Mouse (Mus musculus) right cerebral cortex, postnatal 14 days (tissue): ENCODE measurements around the gene Trim14.
A peak's percentile ranks its signal among the peaks of the same experiment; 100 is the strongest.

ENCODE experiments used
- DNase-seq: peaks from one replicate; pipeline ENCODE4 v3.0.0; 2022

The Trim14 gene

DNA sequence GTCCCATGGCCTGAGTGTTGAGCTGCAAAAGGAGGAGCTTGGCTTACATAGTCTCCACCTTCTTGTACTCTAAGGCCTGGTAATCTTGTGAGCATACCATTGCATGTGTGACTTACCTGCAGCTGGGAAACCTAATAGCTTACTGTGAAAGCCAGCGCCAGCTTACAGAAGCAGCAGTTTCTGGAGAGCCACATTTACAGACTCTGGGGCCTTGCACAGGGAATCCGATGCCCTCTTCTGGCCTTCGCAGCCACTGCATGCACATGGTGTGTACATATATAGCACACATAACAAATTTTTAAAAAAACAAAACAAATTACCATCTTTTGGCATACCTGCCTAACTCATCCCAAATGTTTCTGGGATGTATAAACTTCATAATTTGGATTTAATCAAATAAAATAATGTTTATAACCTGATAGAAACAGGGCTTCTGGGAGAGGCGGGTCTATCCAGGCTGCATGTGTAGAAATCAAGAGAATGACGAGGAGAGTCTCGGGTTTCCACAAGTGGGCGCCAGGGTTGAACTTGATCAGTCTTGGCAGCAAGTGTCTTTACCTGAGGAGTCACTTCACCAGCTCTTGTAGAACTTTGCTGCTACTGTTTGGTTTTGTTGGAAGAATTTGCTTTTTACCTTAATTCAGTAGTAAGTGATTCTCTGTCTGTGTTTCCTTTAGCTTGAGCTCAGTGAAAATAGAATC lies 72.7 kb downstream of the Trim14 start:
- DNase-seq = peak; percentile 55

DNA sequence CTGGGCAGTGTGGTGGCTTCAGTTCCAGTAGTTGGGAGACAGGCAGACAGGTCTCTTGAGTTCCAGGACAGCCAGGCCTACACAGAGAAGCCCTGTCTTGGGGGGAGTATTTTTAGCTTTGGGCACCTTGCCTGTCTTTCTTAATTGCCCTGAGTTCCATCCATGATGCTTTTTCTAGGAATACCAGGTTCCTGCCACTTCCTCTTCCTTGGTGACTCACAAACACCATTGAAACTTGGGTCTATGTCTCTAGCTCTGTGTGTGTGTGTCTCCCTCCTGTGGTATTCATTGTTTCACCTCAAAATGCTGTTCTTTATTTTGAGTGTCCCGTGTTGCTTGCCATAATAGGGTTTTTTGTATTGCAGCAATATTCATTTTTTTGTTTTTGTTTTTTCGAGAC lies 77.5 kb downstream of the Trim14 start:
- DNase-seq = no peak

DNA sequence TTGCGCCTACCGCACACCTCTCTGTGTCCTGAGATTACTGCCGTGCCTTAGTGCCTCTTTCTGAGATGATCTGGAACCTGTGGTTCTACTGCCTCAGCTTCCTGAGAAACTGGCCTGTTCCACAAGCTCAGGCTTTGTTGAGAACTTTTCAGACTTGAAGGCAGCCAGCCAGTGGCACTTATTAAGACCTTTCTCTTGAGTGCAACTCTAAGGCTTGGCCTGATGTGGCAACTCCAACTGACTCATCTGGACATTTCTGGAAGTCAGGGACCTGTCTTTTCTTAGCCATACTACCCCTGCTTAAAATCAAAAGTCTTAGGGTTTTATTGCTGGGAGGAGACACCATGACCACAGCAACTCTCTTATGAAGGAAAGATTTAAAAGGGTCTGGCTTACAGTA lies 78.8 kb downstream of the Trim14 start:
- DNase-seq = no peak

DNA sequence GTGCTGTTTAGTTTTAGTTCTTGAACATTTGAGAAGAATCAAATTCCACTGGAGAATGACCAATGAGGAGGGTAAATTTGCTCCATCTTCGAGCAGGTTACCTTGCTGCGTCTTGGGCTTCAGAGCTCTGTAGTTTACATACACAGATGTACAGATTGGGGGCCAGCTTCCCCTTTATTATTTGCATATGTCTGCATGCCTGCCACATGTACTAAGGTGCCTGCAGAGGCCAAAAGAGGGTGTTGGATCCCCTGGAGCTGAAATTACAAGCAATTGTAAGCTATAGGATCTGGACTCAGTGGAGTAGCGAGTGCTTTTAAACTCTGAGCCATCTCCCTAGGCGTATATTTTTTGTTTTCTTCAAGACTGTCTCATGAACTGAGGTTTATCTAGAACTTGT lies 79.2 kb downstream of the Trim14 start:
- DNase-seq = no peak

DNA sequence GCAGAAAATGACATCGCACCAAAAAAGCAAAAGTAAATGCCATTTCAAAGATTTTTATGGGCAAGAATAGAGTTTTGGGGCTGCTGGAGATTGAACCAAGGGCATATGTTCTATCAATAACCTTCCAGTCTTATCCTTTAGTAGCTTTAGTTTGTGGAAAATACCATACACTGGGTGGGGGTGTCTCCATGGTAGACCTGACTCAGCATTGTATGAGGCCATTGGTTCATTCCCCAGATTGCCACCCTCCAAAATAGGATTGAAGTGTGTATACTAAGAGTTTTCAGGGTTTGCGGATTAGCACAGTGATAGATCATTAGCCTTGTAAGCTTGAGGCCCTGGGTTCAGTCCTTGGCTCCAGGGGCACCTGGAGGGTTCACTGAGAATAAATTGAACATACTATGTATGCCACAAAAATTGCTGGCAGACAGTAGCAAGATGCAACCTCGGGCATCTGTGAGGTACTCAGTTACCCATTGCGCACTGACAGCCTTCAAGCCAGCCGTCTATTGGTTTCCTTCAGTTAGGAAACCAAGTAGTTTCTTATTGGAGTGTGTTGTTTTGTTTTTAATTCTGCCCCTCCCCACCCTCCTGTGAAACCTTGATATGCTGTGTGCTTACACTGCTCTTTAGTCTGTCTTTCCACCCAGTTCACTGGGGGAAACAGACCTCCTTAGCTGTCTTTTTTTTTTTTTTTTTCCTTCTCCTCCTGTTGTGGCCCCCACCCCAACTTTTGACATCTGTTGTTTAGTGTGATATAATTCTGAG lies 81.7 kb downstream of the Trim14 start:
- DNase-seq = no peak

DNA sequence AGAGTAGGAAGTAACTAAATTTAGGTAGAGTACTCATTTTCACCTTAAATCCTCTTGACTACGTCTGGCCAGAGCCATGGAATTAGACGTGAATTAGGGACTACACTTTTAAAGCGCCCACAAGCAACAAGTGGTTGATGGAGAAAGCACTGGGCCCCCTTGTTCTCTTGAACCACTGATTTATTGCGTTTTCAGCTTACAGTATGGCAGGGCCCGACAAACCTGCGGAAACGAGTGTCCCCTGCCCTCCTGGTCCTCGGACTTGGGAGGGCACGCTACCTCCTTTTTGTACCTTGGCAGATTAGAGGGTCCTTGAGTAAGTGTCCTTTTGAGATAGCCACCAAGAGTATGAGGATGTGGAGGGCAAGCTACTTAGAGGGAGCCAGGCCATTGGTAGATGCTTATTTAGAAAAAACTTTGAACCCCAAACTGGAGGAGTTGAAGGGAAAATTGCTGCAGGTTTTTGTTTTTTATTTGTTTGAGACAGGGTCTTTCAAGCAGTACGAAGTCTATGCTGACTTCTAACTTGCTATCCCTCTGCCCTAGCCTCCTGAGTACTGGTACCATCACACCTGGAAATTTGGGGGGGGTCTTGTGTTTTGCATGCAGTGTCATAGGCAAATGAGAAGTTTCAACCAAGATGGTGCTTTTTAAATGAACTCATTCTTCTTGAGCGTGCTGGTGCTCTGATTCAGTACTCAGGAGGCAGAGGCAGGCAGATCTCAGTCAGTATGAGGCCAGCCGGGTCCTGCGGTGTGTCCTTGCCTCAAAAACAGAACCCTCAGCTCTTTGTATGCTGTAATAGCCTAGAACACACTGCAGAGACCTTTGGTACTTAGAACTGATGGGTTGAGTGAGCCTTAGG lies 82.9 kb downstream of the Trim14 start:
- DNase-seq = no peak

DNA sequence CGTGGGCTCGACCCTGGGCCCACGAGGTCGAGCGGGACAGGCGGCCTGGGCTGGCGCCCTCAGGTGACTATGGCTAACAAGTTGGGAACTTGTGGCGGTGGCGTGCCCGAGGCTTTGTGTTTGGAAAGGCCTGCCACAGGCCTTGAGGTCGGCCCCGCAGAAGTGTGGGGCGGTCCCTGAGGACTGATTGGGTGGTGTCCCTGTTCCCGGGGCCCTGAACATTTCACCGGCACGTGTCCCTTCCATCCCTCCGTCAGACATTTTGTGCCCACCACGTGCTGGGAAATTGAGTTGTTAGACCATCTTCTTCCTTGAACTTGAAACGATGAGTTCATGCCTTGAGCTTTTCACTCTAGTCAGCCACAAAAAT lies 83.5 kb downstream of the Trim14 start:
- DNase-seq = peak; percentile 53

DNA sequence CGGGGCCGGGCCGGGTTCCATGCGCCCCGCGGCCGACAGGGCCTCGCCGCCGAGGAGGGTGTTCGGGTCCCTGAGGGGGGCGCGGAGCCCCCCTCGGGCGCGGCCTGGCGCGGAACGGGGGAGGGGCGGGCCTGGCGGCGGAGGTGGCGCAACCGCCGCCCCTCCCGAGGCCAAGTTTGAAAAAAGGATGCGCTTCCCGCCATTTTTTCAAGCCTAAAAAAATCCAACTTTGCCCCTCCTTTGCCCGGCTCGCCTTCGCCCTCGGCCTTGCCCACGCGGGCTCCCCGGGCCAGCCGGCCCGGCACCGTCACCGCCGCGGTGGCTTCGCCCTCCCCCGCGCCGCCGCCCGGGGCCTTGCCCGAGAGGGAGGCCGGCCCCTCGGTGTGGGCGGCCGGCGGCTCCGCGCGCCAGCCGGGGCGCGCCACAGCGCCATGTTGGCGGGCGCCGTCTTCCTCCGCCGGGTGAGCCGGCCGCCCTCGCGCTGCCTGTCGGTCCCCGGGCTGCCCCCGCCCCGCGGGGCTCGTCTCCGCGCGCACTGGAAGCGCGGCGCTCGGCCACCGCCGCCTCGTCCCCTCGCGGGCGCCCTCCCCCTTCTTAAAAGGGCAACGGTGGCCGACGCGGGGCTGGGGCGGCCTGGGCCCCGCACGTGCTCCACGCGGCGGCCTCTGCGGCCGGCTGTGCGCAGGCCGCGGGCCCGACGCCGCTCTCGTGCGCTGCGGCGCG lies 84.0 kb downstream of the Trim14 start:
- peak; percentile 75 for DNase-seq

DNA sequence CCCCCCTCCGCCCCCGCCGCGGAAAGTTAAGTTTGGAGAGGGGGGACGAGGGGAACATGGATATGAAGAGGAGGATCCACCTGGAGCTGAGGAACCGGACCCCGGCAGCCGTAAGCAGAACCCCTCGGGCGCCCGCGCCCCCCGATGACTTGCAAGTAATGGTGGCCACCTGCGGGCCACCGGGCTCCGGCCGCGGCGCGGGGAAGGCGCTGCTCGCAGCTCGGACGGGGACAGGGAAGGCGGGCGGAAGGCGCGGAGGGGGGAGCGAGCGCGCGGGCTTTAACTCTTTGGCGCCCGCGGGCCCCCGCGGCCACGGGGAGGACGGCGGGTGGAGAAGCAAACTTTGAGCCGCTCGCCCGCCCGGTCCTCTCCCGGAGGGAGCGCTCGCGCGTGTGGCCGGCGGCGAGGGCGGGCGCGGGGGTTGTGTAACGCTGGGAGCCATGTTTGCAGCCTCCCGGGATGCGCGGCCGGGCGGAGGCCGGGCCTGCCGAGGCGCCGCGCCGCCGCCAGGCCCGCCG lies 84.6 kb downstream of the Trim14 start:
- DNase-seq = peak; percentile 62

DNA sequence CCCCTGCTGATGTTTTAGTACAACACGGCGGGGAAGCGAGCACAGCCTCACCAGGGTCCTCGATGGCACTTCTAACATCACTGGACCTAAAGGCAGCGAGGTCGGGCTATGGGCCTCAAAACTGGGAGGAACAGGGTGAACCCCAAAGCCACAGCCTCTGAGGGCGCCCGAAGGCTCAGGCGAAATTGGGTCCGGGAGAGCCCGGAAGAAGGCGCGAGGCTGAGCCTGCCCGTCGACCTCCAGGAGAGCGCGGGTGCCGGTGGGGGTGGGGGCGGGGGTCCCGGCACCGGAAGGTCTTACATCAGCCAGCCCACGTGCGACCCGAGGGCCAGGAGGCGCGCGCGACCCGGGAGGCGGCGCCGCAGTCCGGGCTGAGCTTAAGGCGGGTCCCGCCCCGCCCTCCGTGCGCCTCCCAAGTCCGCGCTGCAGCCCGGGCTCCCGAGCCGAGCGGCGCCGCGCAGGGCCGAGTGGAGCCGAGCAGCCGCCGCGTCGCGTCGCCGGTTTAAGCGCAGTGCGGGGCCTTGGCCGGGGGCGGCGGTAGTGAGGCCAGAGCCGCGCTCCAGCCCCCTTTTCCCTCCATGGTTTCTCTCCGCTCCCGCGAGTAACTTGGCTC lies 85.3 kb downstream of the Trim14 start, which contains the start of gene Anp32b:
Gene Anp32b (plus strand): TSS at position 384 of the 613 bp plus-strand sequence.
- peak; percentile 92 for DNase-seq

DNA sequence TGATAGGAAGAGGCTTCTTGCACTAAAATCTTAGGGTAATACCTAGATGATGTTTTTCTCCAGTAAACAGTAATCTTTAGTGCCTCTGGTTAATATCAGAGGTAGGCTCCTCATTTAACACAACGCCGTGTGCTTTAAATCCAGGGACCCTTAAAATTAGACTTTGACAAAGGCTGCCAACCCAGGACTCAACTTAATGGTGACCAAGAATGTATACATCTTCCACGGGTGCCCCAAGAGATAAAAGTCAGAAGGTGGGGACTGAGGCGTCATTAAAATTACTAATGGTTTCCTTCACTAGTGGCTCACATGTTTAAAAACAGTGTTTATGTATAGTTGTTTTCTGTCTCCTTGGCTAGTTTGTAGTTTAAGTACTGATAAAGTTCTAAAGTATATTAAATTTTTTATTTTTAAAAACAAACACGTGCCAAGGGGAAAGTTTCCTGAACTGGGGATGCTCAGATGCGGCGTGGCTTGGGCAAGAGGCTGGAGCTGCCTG lies 85.9 kb downstream of the Trim14 start:
- no peak for DNase-seq

DNA sequence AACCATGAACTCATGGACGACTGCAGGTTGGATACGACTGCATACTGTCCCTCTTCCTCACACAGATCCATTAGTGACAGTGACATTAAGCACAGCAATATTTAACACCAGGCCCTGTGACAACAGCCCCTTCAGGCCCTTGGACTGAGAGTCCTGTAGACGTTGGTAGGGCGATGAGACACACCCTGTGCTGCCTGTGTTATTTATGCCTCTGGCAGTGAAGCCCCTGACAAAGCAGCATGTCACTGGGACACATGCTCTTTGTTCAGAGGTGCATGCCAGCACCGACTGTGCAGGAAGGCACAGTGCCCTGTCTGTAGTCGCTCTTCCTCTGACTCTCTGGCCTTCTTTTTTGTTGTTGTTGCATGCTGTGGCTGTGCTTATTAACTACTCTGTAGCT lies 87.1 kb downstream of the Trim14 start:
- DNase-seq = no peak

DNA sequence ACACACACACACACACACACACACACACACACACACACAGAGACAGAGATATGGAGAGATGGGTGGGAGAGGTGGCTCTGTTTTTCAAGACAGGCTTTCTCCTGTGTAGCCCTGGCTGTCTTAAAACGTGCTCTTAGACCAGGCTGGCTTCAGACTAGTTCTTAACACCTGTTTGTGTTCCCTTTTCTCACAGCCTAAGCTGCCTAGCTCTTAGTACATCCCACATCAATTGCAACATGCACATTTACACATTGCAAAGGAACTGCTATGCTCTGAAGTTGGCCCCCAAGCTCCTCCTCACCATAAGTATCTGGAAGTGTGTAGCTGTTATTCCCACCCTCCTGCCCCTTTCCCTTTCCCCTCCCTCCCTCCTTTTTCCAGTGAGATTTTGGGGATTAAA lies 88.5 kb downstream of the Trim14 start:
- DNase-seq = no peak

DNA sequence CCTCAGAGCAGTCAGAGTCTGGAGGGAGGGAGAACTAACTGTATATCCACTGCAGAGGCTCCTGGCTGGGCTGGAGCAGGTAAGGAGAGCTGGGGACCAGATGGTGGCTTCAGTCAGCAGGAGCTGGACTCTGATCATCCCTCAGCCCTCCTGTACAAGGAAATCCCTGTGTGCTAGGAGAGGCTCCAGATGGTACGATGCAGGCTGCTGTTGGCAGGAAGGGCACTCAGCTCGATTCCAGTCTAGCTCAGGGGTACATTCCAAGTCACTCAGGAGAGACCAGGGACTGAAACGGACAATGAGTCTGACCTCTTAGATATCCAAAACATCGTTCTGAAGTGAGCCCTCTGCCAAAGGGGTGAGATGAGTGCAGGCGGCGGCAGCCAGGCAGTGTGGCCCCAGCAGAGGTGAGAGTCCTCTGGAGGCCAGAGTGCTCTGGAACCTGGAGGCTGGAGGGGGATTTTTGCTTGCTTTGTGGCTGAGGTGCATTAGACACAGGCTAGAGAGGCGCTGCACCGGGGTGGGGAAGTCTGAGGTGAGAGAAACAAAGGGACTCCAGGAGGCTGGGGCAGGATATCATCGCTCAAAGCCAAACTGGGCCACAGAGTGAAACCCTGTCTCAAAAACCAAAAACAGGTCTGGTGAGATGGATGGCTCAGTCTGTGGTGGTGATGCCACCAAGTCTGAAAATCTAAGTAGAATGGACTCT lies 90.5 kb downstream of the Trim14 start:
- DNase-seq = no peak
